ENCODE assay signal across 8 mouse cellular contexts in the genomic region with DNA sequence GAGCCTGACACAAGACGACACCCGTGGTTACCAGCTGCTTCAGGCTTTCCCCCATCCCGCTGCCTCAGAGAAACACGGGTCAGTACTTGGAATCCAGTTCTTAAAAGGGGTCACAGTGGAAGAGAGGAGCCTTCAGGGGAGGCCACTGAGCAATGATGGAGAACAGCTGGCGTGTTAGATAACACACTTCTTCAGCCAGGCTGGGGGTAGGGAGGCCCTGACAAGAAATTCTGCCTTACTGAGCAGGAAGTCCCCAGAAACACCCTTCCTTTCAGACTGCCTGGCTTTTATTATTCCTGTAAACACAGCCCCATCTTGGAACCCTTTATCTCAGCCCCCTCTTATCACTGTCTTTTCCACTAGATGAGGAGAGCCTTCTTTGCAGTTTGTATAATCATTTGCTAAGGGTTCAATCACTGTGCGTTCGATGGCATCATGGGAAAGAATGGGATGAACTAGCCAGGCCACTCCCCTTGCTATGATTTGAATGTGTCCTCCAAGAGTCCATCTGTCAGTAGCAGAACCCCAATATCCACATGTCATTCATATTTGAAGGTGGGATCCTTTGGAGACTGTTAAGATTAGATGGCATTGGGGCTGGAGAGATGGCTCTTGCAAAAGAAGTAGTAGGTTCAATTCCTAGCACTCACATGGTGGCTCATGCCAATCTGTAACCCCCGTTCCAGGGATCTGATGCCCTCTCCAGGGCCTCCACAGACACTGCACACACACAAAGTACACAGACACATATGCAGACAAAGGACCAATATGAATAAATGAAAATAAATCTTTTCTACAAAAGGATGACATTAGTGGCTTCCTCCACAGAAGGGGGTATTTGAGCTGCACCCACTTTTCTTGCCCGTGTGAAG. TPM values are rescaled to one million over a fixed set of nuclear protein-coding genes. Genes with fewer than 3 reads are reported as not detected.
DNase-seq lines count a peak whose midpoint lies in the region; ATAC-seq and TF ChIP-seq lines count a peak whose summit lies in the region.

No protein-coding gene starts in this region.

- H3K9ac ChIP-seq in CH12.LX (ENCODE audit: insufficient read depth, low read depth): no peak overlapping the region
- no peak overlapping the region for H3K9ac ChIP-seq in liver, embryonic 15.5 days

- H3K27ac ChIP-seq in CH12.LX (ENCODE audit: insufficient read depth, low read depth): no peak overlapping the region
- peak overlapping the region; percentile 93 for H3K27ac ChIP-seq in liver, embryonic 15.5 days (replicated peaks)
- H3K27ac ChIP-seq in limb, embryonic 10.5 days: no peak overlapping the region

- no peak overlapping the region for H3K4me2 ChIP-seq in CH12.LX (ENCODE audit: insufficient read depth, low read depth, poor library complexity, severe bottlenecking)
- H3K4me2 ChIP-seq in liver, embryonic 15.5 days: peak overlapping the region; percentile 60

- no peak for TF ChIP-seq EP300 in CH12.LX (IDR thresholded peaks at IDR 0.05; ENCODE audit: low read length)

- H3K4me1 ChIP-seq in CH12.LX (ENCODE audit: control insufficient read depth in 1 of 2, insufficient read depth in 2 of 2): peaks cover 21 to 43% of the 10 kb centered on the region in 2 experiments
- H3K4me1 ChIP-seq in liver, embryonic 15.5 days (replicated peaks): peaks cover 77% of the 10 kb centered on the region
- H3K4me1 ChIP-seq in limb, embryonic 10.5 days: no peaks in the 10 kb centered on the region

- H3K9me3 ChIP-seq in CH12.LX (replicated peaks; ENCODE audit: low read length): peaks cover 2% of the 10 kb centered on the region
- no peaks in the 10 kb centered on the region for H3K9me3 ChIP-seq in liver, embryonic 15.5 days (replicated peaks)
- no peaks in the 10 kb centered on the region for H3K9me3 ChIP-seq in limb, embryonic 10.5 days (replicated peaks)

- peak in 1 of 2 experiments; percentile 33; a peak in 2 of 4 replicates for TF ChIP-seq CTCF in CH12.LX (conservative IDR thresholded peaks at IDR 0.05 in 1 of 2, IDR thresholded peaks at IDR 0.05 in 1 of 2; ENCODE audit: low read depth in 2 of 2, low read length in 2 of 2)

- TF ChIP-seq POLR2A in CH12.LX (IDR thresholded peaks at IDR 0.05; ENCODE audit: low read depth, low read length): no peak

- ATAC-seq in liver, embryonic 15.5 days (ENCODE audit: insufficient read depth): peak; percentile 99

- H3K4me3 ChIP-seq in CH12.LX (replicated peaks in 1 of 3; ENCODE audit: low read depth in 2 of 3, low read length in 2 of 3, poor library complexity in 1 of 3): no peak overlapping the region
- H3K4me3 ChIP-seq in liver, embryonic 15.5 days (replicated peaks): peak overlapping the region; percentile 21; the same call in 1 of the 2 replicates
- H3K4me3 ChIP-seq in limb, embryonic 10.5 days: no peak overlapping the region

- H3K27me3 ChIP-seq in CH12.LX (replicated peaks): no peaks in the 10 kb centered on the region
- H3K27me3 ChIP-seq in liver, embryonic 15.5 days: no peaks in the 10 kb centered on the region
- H3K27me3 ChIP-seq in limb, embryonic 10.5 days (ENCODE audit: low read depth, poor library complexity, severe bottlenecking): no peaks in the 10 kb centered on the region

- intact Hi-C loops in heart, postnatal 36 days (cut with DNase I): no loop called here

- peaks cover 52% of the 10 kb centered on the region for H3K79me2 ChIP-seq in CH12.LX (replicated peaks; ENCODE audit: control insufficient read depth, extremely low read depth, insufficient read depth, poor library complexity, severe bottlenecking)

- peaks cover 9 to 51% of the 10 kb centered on the region in 2 experiments for H3K36me3 ChIP-seq in CH12.LX (replicated peaks in 1 of 2; ENCODE audit: control insufficient read depth in 1 of 2, insufficient read depth in 1 of 2, low read length in 1 of 2)
- 0 out of 2 replicates have a peak, but pooled peaks cover 4% of the 10 kb centered on the region for H3K36me3 ChIP-seq in liver, embryonic 15.5 days (replicated peaks)
- no peaks in the 10 kb centered on the region for H3K36me3 ChIP-seq in limb, embryonic 10.5 days

- in situ Hi-C loops in CH12.LX (cut with MboI; ENCODE audit: low pct_ligation_motif_present, low pct_unique_long_range_greater_than_20kb, low sequenced_read_pairs): no loop called here

- WGBS in liver, embryonic 15.5 days (ENCODE audit: insufficient replicate concordance): 15% methylated on average over 9 of the region's 9 CpGs
- WGBS in limb, embryonic 10.5 days: 72% methylated on average over 9 of the region's 9 CpGs

- dilution Hi-C loops in CH12.LX (cut with MboI; ENCODE audit: extremely low pct_ligation_motif_present, extremely low pct_unique_long_range_greater_than_20kb, low sequenced_read_pairs): no loop called here

- DNase-seq in CH12.LX (ENCODE audit: extremely low read depth) (no peak), adipocyte (ENCODE audit: low spot score) (no peak)
- peak; percentile 57 for DNase-seq in brain, adult 2 months (ENCODE audit: low read depth, low spot score)
- DNase-seq in heart, postnatal 36 days: peak; percentile 39 to 46
- no peak for DNase-seq in limb, embryonic 10.5 days (ENCODE audit: low spot score)
- no peak for DNase-seq in layer of hippocampus, postnatal 36 days
- DNase-seq in gastrocnemius, adult 8-10 months (ENCODE audit: low spot score in 2 of 2): no peak

- TF ChIP-seq RAD21 in CH12.LX (IDR thresholded peaks at IDR 0.05; ENCODE audit: low read depth, low read length): peak; percentile 42

TF ChIP-seq in CH12.LX, 34 proteins besides CTCF, POLR2A, EP300 and RAD21:
- no peak for TF ChIP-seq GABPA (IDR thresholded peaks at IDR 0.05; ENCODE audit: insufficient replicate concordance, low read depth, low read length)
- peak; percentile 36 for TF ChIP-seq SMC3 (IDR thresholded peaks at IDR 0.05; ENCODE audit: low read depth, low read length)

RNA-seq across cellular contexts. Expression of gene Plxnc1, which starts 12.4 kb away (rescaled TPM):
- 33.0 and 38.4 TPM in 2 replicates for total RNA-seq in CH12.LX (2012; rRNA removed)
- 31.2 and 34.4 TPM in 2 replicates for total RNA-seq in CH12.LX (2014; rRNA removed)
- polyA plus RNA-seq in CH12.LX (2012; ENCODE audit: insufficient read length, low read depth): 26.6 and 27.6 TPM in 2 replicates
- total RNA-seq in heart, postnatal 36 days (2021): 1 to 10 TPM; 2.0 to 3.0 TPM
- 2.1 and 2.2 TPM in 2 replicates for polyA plus RNA-seq in liver, embryonic 15.5 days (2015; fragmentation: Nextera tagmentation; extraction: Ambion mirVana)
- 0.35 and 0.48 TPM in 2 replicates for polyA plus RNA-seq in limb, embryonic 10.5 days (2016; fragmentation: Nextera tagmentation; extraction: Ambion mirVana)
- total RNA-seq in layer of hippocampus, postnatal 36 days (2021): 10 to 100 TPM; 32.6 to 33.5 TPM
- under 1 TPM; 0.17 to 0.68 (median 0.43) TPM for total RNA-seq in gastrocnemius, adult 8-10 months (2022)

Comparison
In these comparisons a context has a peak if more than half of its experiments do, and no peak if none do; other contexts are left out.
1. DNase-seq: peak in brain, adult 2 months (single experiment) and heart, postnatal 36 days (2 of 2); none in CH12.LX (single experiment), adipocyte (single experiment), limb, embryonic 10.5 days (single experiment), layer of hippocampus, postnatal 36 days (0 of 2) and gastrocnemius, adult 8-10 months (0 of 2).
2. RNA of gene Plxnc1, which starts 12.4 kb away (total RNA-seq): 31.2 to 38.4 TPM in CH12.LX and 32.6 to 33.5 TPM in layer of hippocampus, postnatal 36 days; 2.0 to 3.0 TPM in heart, postnatal 36 days and 0.17 to 0.68 TPM in gastrocnemius, adult 8-10 months; every median in the first group is over 4 times any median in the second.